Mouse (Mus musculus): ENCODE data around the gene Rbsn.

Gene Rbsn

GRCm38 (mm10) chr6:92176450-92176849 is 38.3 kb downstream of the Rbsn start:
- DNase-seq (ENCODE audit: low spot score in 2 of 2): no peak

- DNase-seq (ENCODE audit: low spot score in 2 of 2): no peak
Observed at GRCm38 (mm10) chr6:92162724-92163123, 52.0 kb downstream of the Rbsn start.

- DNase-seq (ENCODE audit: low spot score in 2 of 2): no peak
Observed at GRCm38 (mm10) chr6:92158801-92159200, 55.9 kb downstream of the Rbsn start.

GRCm38 (mm10) chr6:92153774-92154173 is 61.0 kb downstream of the Rbsn start:
- DNase-seq (ENCODE audit: low spot score in 2 of 2): no peak

GRCm38 (mm10) chr6:92145881-92146280 is 68.8 kb downstream of the Rbsn start:
- DNase-seq (ENCODE audit: low spot score in 2 of 2): no peak
